Mouse (Mus musculus): ENCODE results near the gene U2af1.
A peak's percentile ranks its signal among the peaks of the same experiment; 100 is the strongest.
"Not testable (repeated sequence)": the region's sequence is repeated elsewhere in the genome, so short reads cannot be mapped to it uniquely, and the experiment has no call there.

Gene U2af1

DNA sequence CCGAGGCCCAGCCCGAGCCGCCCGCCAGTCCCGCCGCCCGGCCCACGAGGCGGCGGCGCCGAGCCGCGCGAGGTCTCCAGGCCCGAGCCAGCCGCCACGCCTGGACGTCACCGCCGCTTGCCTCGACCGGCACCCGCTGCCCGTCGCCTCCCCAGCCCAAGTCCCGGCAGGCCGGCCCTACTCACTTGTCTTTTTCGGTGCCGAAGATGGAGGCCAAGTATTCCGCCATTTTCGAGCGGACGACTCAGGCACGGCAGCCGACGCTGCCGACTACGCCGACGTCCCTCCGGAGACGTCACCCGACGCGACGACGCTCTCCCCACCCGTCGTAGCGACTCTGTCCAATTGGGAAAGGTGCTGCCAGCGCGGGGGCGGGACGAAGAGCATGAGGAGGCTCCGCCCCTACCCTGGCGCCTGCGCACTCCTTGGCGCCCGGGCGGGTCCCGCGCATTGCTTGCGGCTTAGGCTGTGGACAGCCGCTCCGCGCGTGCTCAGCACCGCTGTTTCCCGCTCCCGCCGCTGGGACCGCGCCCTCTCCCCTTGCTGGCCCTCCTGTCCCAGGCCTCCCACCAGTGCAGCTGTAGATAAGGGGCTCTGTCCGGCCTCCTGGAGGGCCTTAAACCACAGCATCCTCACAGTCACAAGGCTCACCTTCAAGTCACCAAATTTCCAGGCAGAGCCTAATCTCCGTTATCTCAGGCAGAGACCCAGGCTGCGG, at the start of gene U2af1:
TSS of gene U2af1 (minus strand) at position 425 of the 718 bp plus-strand sequence.
- DNase-seq (ENCODE audit: low read depth, low spot score) = peak; percentile 95

GRCm38 (mm10) chr17:31705271-31706020, 46.8 kb upstream of the U2af1 start:
- DNase-seq (ENCODE audit: low read depth, low spot score) = no peak

GRCm38 (mm10) chr17:31703276-31703980, 44.7 kb upstream of the U2af1 start:
- no peak for DNase-seq (ENCODE audit: low read depth, low spot score)

DNA sequence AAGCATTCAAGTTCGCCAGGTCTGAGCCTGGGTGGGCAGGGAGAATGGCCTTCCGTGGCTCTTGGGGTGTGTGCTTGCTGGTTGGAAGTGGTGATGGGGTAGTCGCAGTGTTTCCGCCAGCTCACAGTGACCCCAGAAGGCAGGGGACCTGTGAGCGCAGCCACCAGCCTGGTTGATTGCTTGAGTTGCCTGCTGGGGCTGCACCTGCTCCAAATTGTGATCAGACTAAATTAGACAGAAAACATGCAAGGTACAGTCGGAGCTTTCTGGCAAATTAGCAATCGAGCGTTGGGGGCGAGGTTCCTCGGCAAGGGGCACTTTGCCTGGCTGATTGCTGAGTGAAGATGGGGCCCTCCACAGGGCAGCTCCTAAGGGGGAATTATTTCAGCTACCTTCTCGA, 39.7 kb upstream of the U2af1 start:
- DNase-seq (ENCODE audit: low read depth, low spot score) = no peak

- DNase-seq (ENCODE audit: low read depth, low spot score) = not testable (repeated sequence)
Observed at GRCm38 (mm10) chr17:31695356-31695755, 36.7 kb upstream of the U2af1 start.

- DNase-seq (ENCODE audit: low read depth, low spot score) = no peak
Observed at GRCm38 (mm10) chr17:31694949-31695348, 36.3 kb upstream of the U2af1 start.

- no peak for DNase-seq (ENCODE audit: low read depth, low spot score)
Observed at GRCm38 (mm10) chr17:31694023-31694376, 35.3 kb upstream of the U2af1 start.

DNA sequence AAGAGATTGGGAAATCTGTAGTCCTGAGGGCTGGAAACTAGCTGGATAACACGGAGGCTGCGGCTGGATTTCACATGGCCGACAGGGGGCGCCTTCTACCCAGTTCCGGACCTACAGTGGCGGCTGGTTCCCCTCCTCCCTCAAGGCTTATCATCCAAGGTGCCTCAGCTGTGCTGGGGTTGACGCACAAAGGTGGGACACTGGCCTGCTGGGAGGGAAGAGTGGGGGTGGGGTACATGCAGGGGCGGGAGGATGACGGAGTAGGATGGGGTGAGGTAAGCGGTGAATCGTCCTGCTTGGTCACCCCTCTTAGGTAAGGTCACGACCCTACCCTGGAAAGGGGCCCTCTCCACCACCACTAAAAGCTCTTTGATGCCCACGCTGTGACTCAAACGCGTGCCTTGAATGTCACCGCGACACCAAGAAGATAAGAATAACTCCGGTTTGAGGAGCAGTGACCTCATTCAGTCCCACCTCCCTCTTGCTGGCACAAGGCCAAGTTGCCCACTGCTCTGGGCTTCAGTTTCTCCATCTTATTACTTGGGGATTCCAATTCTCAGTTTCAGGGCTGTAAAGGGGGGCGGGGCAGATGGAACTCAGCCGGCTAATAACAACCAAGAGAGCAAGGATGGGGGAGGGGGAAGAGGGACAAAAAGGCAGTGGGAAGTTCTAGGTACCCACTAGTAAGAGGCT, 34.8 kb upstream of the U2af1 start:
- no peak for DNase-seq (ENCODE audit: low read depth, low spot score)

DNA sequence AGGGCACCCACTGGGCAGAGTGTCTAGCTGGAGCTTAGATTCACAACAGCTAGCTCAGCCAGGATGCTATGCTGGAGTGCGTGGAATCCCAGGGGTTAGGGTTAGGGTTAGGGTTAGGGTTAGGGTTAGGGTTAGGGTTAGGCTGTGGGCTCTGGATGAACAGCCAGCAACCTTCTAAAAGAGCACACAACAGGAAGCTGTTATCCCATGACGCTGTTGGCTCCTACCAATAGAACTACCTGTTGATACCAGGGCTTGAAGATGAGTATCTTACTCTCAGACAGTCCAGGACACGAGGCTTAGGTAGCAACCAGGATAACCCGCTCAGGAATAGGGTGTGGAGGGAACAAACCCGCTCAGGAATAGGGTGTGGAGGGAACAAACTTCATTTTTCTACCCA, 34.2 kb upstream of the U2af1 start:
- no peak for DNase-seq (ENCODE audit: low read depth, low spot score)

- DNase-seq (ENCODE audit: low read depth, low spot score) = no peak
Observed at GRCm38 (mm10) chr17:31689606-31690005, 30.9 kb upstream of the U2af1 start.

GRCm38 (mm10) chr17:31688112-31688511, 29.4 kb upstream of the U2af1 start:
- no peak for DNase-seq (ENCODE audit: low read depth, low spot score)

- no peak for DNase-seq (ENCODE audit: low read depth, low spot score)
Observed at GRCm38 (mm10) chr17:31686225-31686564, 27.5 kb upstream of the U2af1 start.

DNA sequence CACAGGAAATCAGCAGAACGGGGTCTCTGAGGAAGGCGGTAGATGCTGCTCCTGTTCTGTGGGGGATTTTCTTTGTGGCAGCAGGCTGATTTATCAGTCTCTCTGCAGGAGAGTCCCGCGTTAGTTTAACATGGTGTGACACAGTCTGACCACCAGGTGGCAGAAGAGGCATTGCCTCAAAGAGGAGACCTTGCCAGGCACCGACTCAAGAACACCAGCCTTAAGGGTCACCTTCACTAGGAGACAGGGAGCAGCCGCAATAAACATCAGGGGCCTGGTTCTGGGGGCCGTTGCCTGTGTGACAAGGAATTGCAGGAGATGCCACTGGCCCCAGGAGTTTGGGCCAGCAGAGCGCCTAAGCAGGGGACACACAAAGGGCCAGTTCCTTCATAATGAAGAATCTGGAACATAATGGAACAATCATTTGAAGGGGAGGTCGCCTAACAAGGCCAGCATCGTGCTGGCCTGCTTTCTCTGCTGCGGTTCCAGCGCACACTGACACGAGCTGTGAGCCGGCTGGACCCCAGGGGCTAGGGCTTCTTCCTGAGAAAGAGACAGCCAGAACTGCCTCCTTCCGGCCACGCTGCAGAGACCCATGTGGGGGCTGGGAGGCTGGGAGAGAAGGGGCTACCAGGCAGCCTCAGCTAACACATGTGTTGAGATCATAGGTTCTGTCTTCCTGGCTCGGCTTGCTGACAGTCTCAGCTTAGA, 27.0 kb upstream of the U2af1 start:
- peak; percentile 81 for DNase-seq (ENCODE audit: low read depth, low spot score)

DNA sequence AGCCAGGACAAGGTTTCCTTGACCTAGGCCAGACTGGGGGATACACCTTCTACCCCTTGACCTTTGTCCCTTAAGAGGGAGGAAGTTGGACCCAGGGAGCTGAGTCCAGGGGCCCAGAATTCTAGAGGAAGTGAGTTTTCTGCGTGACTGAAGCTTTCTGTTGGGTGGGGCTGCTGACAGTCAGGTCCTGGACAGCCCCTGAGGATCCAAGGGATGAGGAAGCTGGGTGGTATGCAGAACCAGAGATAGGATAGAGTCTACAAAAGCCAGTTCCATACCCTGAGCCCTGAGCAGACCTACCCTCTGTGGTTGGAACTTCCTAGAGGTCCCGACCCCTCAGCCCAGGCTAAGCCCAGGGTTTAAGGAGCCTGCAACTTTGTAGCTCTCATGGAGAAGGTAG, 21.8 kb upstream of the U2af1 start:
- no peak for DNase-seq (ENCODE audit: low read depth, low spot score)

- DNase-seq (ENCODE audit: low read depth, low spot score) = no peak
Observed at GRCm38 (mm10) chr17:31677507-31677906, 18.8 kb upstream of the U2af1 start, which contains the start of gene Cryaa. Gene Cryaa, plus strand, starts transcription at chr17:31677807.

DNA sequence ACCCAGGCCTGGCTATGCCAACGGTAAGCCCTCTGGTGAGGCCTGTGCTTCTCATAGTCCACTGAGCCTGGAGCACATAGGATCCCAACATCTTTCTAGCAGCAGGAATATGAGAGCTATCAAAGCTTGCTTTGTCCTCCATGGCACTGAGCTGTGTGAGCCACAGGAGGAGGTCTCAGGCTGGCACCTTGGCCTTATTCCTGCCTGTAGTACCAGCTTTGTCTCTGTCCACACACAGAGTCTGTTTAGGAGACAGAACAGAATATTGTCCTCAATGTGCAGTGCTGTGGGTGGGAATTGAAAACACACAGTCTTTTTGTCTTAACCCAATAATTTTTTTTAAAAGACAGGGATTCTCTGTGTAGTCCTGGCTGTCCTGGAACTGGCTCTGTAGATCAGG, 15.7 kb upstream of the U2af1 start:
- no peak for DNase-seq (ENCODE audit: low read depth, low spot score)

DNA sequence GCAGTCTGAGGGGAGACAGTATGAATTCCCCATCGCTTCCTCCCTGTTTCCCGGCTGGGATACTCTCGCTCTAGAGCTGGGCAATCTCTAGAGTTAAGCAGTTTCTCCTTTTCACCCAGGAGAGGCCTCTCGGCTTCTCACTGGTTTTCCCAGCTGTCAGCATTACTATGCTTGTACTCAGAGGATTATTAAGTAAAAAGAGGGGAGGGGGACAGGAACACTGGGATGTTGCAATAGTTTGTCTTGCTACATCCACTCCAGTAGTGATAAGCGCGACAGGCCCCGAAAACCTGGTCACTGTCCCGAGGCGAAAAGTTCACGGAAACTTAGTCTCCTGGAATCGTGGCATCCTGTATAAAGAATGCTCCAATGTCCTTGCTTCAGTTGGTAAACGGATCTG, 13.6 kb upstream of the U2af1 start:
- no peak for DNase-seq (ENCODE audit: low read depth, low spot score)

- DNase-seq (ENCODE audit: low read depth, low spot score) = no peak
Observed at GRCm38 (mm10) chr17:31671698-31672097, 13.0 kb upstream of the U2af1 start.

DNA sequence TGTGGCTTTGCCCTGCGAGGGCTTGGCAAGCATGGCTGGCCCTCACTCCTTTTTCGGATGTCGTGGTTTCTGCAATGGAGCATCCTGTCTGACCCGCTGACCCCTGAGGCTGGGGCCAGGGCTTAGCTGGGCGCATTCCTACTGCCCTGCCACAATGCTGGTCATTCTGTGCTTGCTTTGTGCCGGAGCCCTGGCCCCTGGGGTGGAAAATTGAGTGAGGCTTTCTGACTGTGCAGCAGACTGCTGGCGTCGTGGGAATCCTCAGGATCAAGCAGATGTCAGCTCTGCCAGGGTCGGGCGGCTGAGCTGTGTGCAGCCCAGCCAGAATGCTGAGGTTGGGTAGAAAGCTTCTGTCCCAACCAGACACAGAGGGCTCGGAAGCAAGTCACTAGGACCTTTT, 11.5 kb upstream of the U2af1 start:
- DNase-seq (ENCODE audit: low read depth, low spot score) = no peak

- DNase-seq (ENCODE audit: low read depth, low spot score) = no peak
Observed at GRCm38 (mm10) chr17:31668306-31668705, 9.6 kb upstream of the U2af1 start.

GRCm38 (mm10) chr17:31664760-31665159, 6.1 kb upstream of the U2af1 start:
- DNase-seq (ENCODE audit: low read depth, low spot score) = no peak
